Mouse (Mus musculus): ENCODE measurements at regions not wholly inside any gene's neighbourhood (a gene's known extent, or its start where the extent isn't known, plus 50 kb on each side); places are given as distances from the start of the nearest gene placed in this dataset.
"Not testable (repeated sequence)": the region's sequence is repeated elsewhere in the genome, so short reads cannot be mapped to it uniquely, and the experiment has no call there.

- DNase-seq (ENCODE audit: low spot score in 2 of 2): not testable (repeated sequence)
These were observed 91.7 kb upstream of the Slc22a30 start for GRCm38 (mm10) chr19:8496561-8496960.

- not testable (repeated sequence) for DNase-seq (ENCODE audit: low spot score in 2 of 2)
These were observed 92.6 kb upstream of the Slc22a30 start for GRCm38 (mm10) chr19:8497526-8497925.

- not testable (repeated sequence) for DNase-seq (ENCODE audit: low spot score in 2 of 2)
These were observed 73.3 kb upstream of the Slc22a8 start for GRCm38 (mm10) chr19:8517721-8518120.

- peak; percentile 85 to 86 for DNase-seq (ENCODE audit: low spot score in 2 of 2)
These were observed 72.8 kb upstream of the Slc22a8 start for GRCm38 (mm10) chr19:8518273-8518672.

- DNase-seq (ENCODE audit: low spot score in 2 of 2): peak in 1 of 2 experiments; percentile 43
These were observed 72.1 kb upstream of the Slc22a8 start for GRCm38 (mm10) chr19:8518933-8519332.

- DNase-seq (ENCODE audit: low spot score in 2 of 2): no peak
These were observed 56.5 kb upstream of the Slc22a8 start for GRCm38 (mm10) chr19:8534597-8534996.

GRCm38 (mm10) chr19:8536085-8536484 lies 55.0 kb upstream of the Slc22a8 start:
- DNase-seq (ENCODE audit: low spot score in 2 of 2): no peak
